Mouse (Mus musculus): Measurements from ENCODE around the gene Gsdme.

Gene Gsdme

GRCm38 (mm10) chr6:50244967-50245366 lies 18.7 kb downstream of the Gsdme start:
- no peak for DNase-seq (ENCODE audit: low read depth, low spot score)

- no peak for DNase-seq (ENCODE audit: low read depth, low spot score)
Measured at GRCm38 (mm10) chr6:50244126-50244525, 19.5 kb downstream of the Gsdme start.

- no peak for DNase-seq (ENCODE audit: low read depth, low spot score)
Measured at GRCm38 (mm10) chr6:50240437-50240836, 23.2 kb downstream of the Gsdme start.

- no peak for DNase-seq (ENCODE audit: low read depth, low spot score)
Measured at GRCm38 (mm10) chr6:50239902-50240301, 23.8 kb downstream of the Gsdme start.

- no peak for DNase-seq (ENCODE audit: low read depth, low spot score)
Measured at GRCm38 (mm10) chr6:50237963-50238362, 25.7 kb downstream of the Gsdme start.

GRCm38 (mm10) chr6:50232984-50233383 lies 30.7 kb downstream of the Gsdme start:
- peak; percentile 10 for DNase-seq (ENCODE audit: low read depth, low spot score)

GRCm38 (mm10) chr6:50231288-50231687 lies 32.4 kb downstream of the Gsdme start:
- no peak for DNase-seq (ENCODE audit: low read depth, low spot score)

- no peak for DNase-seq (ENCODE audit: low read depth, low spot score)
Measured at GRCm38 (mm10) chr6:50228180-50228579, 35.5 kb downstream of the Gsdme start.

GRCm38 (mm10) chr6:50225232-50225631 lies 38.4 kb downstream of the Gsdme start:
- DNase-seq (ENCODE audit: low read depth, low spot score) = no peak

GRCm38 (mm10) chr6:50223606-50224005 lies 40.1 kb downstream of the Gsdme start:
- DNase-seq (ENCODE audit: low read depth, low spot score) = no peak

GRCm38 (mm10) chr6:50222986-50223385 lies 40.7 kb downstream of the Gsdme start:
- DNase-seq (ENCODE audit: low read depth, low spot score) = no peak

GRCm38 (mm10) chr6:50222351-50222750 lies 41.3 kb downstream of the Gsdme start:
- no peak for DNase-seq (ENCODE audit: low read depth, low spot score)

GRCm38 (mm10) chr6:50220863-50221262 lies 42.8 kb downstream of the Gsdme start:
- DNase-seq (ENCODE audit: low read depth, low spot score) = peak; percentile 47

GRCm38 (mm10) chr6:50219066-50219465 lies 44.6 kb downstream of the Gsdme start:
- no peak for DNase-seq (ENCODE audit: low read depth, low spot score)

- DNase-seq (ENCODE audit: low read depth, low spot score) = no peak
Measured at GRCm38 (mm10) chr6:50218628-50219027, 45.0 kb downstream of the Gsdme start.

GRCm38 (mm10) chr6:50215986-50216385 lies 47.7 kb downstream of the Gsdme start:
- DNase-seq (ENCODE audit: low read depth, low spot score) = no peak

- DNase-seq (ENCODE audit: low read depth, low spot score) = no peak
Measured at GRCm38 (mm10) chr6:50215373-50215745, 48.3 kb downstream of the Gsdme start.

- no peak for DNase-seq (ENCODE audit: low read depth, low spot score)
Measured at GRCm38 (mm10) chr6:50214711-50215372, 48.8 kb downstream of the Gsdme start.

GRCm38 (mm10) chr6:50205093-50205492 lies 58.6 kb downstream of the Gsdme start:
- DNase-seq (ENCODE audit: low read depth, low spot score) = no peak

GRCm38 (mm10) chr6:50204356-50204755 lies 59.3 kb downstream of the Gsdme start:
- DNase-seq (ENCODE audit: low read depth, low spot score) = no peak

- DNase-seq (ENCODE audit: low read depth, low spot score) = no peak
Measured at GRCm38 (mm10) chr6:50193851-50194250, 69.8 kb downstream of the Gsdme start.

- DNase-seq (ENCODE audit: low read depth, low spot score) = no peak
Measured at GRCm38 (mm10) chr6:50192822-50193221, 70.8 kb downstream of the Gsdme start.

- no peak for DNase-seq (ENCODE audit: low read depth, low spot score)
Measured at GRCm38 (mm10) chr6:50192169-50192568, 71.5 kb downstream of the Gsdme start.

GRCm38 (mm10) chr6:50191605-50192004 lies 72.1 kb downstream of the Gsdme start:
- no peak for DNase-seq (ENCODE audit: low read depth, low spot score)

All from ES-CJ7 (cell line).